ENCODE assay signal across 8 mouse cellular contexts in genomic region chr5:123343707-123344627, GRCm38 (mm10). TPM values are rescaled to one million over a fixed set of nuclear protein-coding genes. Genes with fewer than 3 reads are reported as not detected.
A peak's percentile ranks its signal among the peaks of the same experiment; 100 is the strongest.
DNase-seq lines count a peak whose midpoint lies in the region; ATAC-seq and TF ChIP-seq lines count a peak whose summit lies in the region.

TSS of gene Bcl7a (plus strand) at chr5:123343834.

- H3K4me3 ChIP-seq in embryonic facial prominence, embryonic 10.5 days = peak within 1 kb of the TSS; percentile 94
- H3K4me3 ChIP-seq in intestine, postnatal 0 days (ENCODE audit: low read depth, low read length) = peak within 1 kb of the TSS; percentile 91
- peak within 1 kb of the TSS; percentile 84 for H3K4me3 ChIP-seq in midbrain, embryonic 10.5 days

- no peaks in the 10 kb centered on the region for H3K9me3 ChIP-seq in embryonic facial prominence, embryonic 10.5 days
- no peaks in the 10 kb centered on the region for H3K9me3 ChIP-seq in intestine, postnatal 0 days (ENCODE audit: control insufficient read depth)
- H3K9me3 ChIP-seq in midbrain, embryonic 10.5 days (replicated peaks) = no peaks in the 10 kb centered on the region

- DNase-seq in adrenal gland, postnatal 14 days = peak; percentile 91
- peak; percentile 93 for DNase-seq in embryonic facial prominence, embryonic 10.5 days (ENCODE audit: low spot score)
- DNase-seq in left cerebral cortex, postnatal 36 days (ENCODE audit: low spot score in 2 of 2) = peak; percentile 94 to 96
- DNase-seq in midbrain, embryonic 10.5 days (ENCODE audit: low spot score) = peak; percentile 91
- peak; percentile 97 for DNase-seq in right cerebral cortex, postnatal 4 days
- DNase-seq in yolk sac, embryonic 10.5 days (ENCODE audit: low spot score) = peak; percentile 89

- intact Hi-C loops in left cerebral cortex, postnatal 36 days (cut with DNase I) = loop anchor here (2.0 kb wide), 1 partner anchor 87 kb away; no protein-coding TSS in a partner anchor

- peaks cover 41% of the 10 kb centered on the region for H3K4me1 ChIP-seq in embryonic facial prominence, embryonic 10.5 days
- H3K4me1 ChIP-seq in intestine, postnatal 0 days (replicated peaks; ENCODE audit: control insufficient read depth, insufficient read depth, low read length) = no peaks in the 10 kb centered on the region
- peaks cover 41% of the 10 kb centered on the region for H3K4me1 ChIP-seq in midbrain, embryonic 10.5 days

- peak within 1 kb of the TSS; percentile 83 for H3K9ac ChIP-seq in intestine, postnatal 0 days (ENCODE audit: low read depth, low read length)

- peak; percentile 51 for TF ChIP-seq CTCF in intestine, postnatal 0 days (IDR thresholded peaks at IDR 0.05; ENCODE audit: low read depth)

- H3K4me2 ChIP-seq in intestine, postnatal 0 days (replicated peaks; ENCODE audit: low read depth) = peak within 1 kb of the TSS; percentile 97

- H3K36me3 ChIP-seq in embryonic facial prominence, embryonic 10.5 days (replicated peaks) = peaks cover 16% of the 10 kb centered on the region
- no peaks in the 10 kb centered on the region for H3K36me3 ChIP-seq in intestine, postnatal 0 days (ENCODE audit: control insufficient read depth, insufficient read depth)
- H3K36me3 ChIP-seq in midbrain, embryonic 10.5 days = peaks cover 18% of the 10 kb centered on the region

- H3K27me3 ChIP-seq in embryonic facial prominence, embryonic 10.5 days (replicated peaks; ENCODE audit: low read depth, poor library complexity, severe bottlenecking) = no peaks in the 10 kb centered on the region
- no peaks in the 10 kb centered on the region for H3K27me3 ChIP-seq in intestine, postnatal 0 days (replicated peaks; ENCODE audit: control insufficient read depth, insufficient read depth, low read length)
- no peaks in the 10 kb centered on the region for H3K27me3 ChIP-seq in midbrain, embryonic 10.5 days (ENCODE audit: low read depth, poor library complexity, severe bottlenecking)

- peak within 1 kb of the TSS; percentile 99 for H3K27ac ChIP-seq in embryonic facial prominence, embryonic 10.5 days (replicated peaks)
- H3K27ac ChIP-seq in intestine, postnatal 0 days (ENCODE audit: low read depth, low read length) = peak within 1 kb of the TSS; percentile 89
- H3K27ac ChIP-seq in midbrain, embryonic 10.5 days (replicated peaks) = peak within 1 kb of the TSS; percentile 98

- under 1% methylated on average over 69 of the region's 69 CpGs for WGBS in embryonic facial prominence, embryonic 10.5 days
- WGBS in intestine, postnatal 0 days = 1% methylated on average over 66 of the region's 69 CpGs
- 1% methylated on average over 69 of the region's 69 CpGs for WGBS in midbrain, embryonic 10.5 days

- ATAC-seq in granulocyte monocyte progenitor cell, adult 5-6 weeks (replicated peaks; ENCODE audit: poor library complexity, severe bottlenecking) = peak; percentile 76
- peak; percentile 74 for ATAC-seq in intestine, postnatal 0 days

RNA-seq across cellular contexts. Expression of gene Bcl7a, which starts in this region (rescaled TPM):
- total RNA-seq in adrenal gland, postnatal 14 days (2021) = 11.9 and 16.1 TPM in 2 replicates
- 41.7 and 42.8 TPM in 2 replicates for polyA plus RNA-seq in embryonic facial prominence, embryonic 10.5 days (2016; fragmentation: Nextera tagmentation; extraction: Ambion mirVana)
- total RNA-seq in granulocyte monocyte progenitor cell, adult 5-6 weeks (2014; fragmentation: Nextera tagmentation) = 27.5 and 29.4 TPM in 2 replicates
- 11.0 and 17.4 TPM in 2 replicates for total RNA-seq in granulocyte monocyte progenitor cell, adult 5-6 weeks (2017)
- 4.2 and 4.7 TPM in 2 replicates for polyA plus RNA-seq in intestine, postnatal 0 days (2015; fragmentation: Nextera tagmentation; extraction: Ambion mirVana)
- 10 to 100 TPM; 69.0 to 71.7 TPM for total RNA-seq in left cerebral cortex, postnatal 36 days (2021)
- 35.3 and 44.6 TPM in 2 replicates for polyA plus RNA-seq in midbrain, embryonic 10.5 days (2016; fragmentation: Nextera tagmentation; extraction: Ambion mirVana)

Comparison
In these comparisons a context has a peak if more than half of its experiments do, and no peak if none do; other contexts are left out.
1. Peak in every context shown above with its lines: DNase-seq, ATAC-seq, H3K4me3 ChIP-seq and H3K27ac ChIP-seq.